Mouse (Mus musculus) left cerebral cortex, adult 8-10 months (tissue): ENCODE results near the gene Kat6b. TPM values are rescaled to one million over a fixed set of nuclear protein-coding genes. Genes with fewer than 3 reads are reported as not detected.

Source experiments
- DNase-seq, 2 experiments: peaks; one replicate each; pipeline ENCODE4 v3.0.0; 2022; ENCODE audit warnings: low spot score in 2 of 2
- total RNA-seq, 4 experiments: library from RNA; stranded (reverse); gene quantifications; 2 replicates each; pipeline ENCODE4 v1.2.4; 2022

Kat6b gene
- total RNA-seq, 4 experiments from 2014 or later = 118 to 155 (median 127) TPM

GRCm38 (mm10) chr14:21703255-21703654, 222.0 kb downstream of the Kat6b start:
- no peak for DNase-seq

GRCm38 (mm10) chr14:21705462-21705861, 224.2 kb downstream of the Kat6b start:
- no peak for DNase-seq

- peak in 1 of 2 experiments; percentile 47 for DNase-seq
Observed at GRCm38 (mm10) chr14:21706759-21707571, 225.7 kb downstream of the Kat6b start.

- no peak for DNase-seq
Observed at GRCm38 (mm10) chr14:21709545-21709944, 228.3 kb downstream of the Kat6b start.

- no peak for DNase-seq
Observed at GRCm38 (mm10) chr14:21711231-21711630, 230.0 kb downstream of the Kat6b start.

GRCm38 (mm10) chr14:21714486-21714885, 233.3 kb downstream of the Kat6b start, which contains the start of gene Dupd1:
Gene Dupd1, minus strand, starts transcription at chr14:21714576.
- no peak for DNase-seq

GRCm38 (mm10) chr14:21719646-21720383, 238.6 kb downstream of the Kat6b start:
- no peak for DNase-seq

GRCm38 (mm10) chr14:21720430-21721205, 239.4 kb downstream of the Kat6b start:
- DNase-seq = no peak

Other genes with a start within 250 kb of the Kat6b start
- gene Dupd1, start 233.1 kb downstream of the Kat6b start, total RNA-seq = not detected